Comparison of ENCODE assay signal across 23 mouse cellular contexts in the genomic region with DNA sequence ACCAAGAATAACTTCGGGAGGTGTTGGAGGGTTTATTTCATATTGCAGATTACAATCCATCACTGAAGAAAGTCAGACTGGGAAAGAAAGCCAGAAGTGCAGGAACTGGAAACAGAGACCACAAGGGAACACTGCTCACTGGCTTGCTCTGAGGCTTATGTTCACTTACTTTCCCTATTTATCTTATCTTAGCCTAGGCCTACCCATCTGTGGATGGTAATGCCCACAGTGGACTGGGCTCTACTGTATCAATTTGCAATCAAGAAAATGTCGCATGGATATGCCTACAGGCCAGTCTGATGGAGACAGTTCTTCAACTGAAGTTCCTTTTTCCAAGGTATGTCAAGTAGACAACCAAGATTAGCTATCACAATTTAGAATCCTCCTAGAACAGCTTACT. TPM values are rescaled to one million over a fixed set of nuclear protein-coding genes. Genes with fewer than 3 reads are reported as not detected.
DNase-seq lines count a peak whose midpoint lies in the region; ATAC-seq and TF ChIP-seq lines count a peak whose summit lies in the region.
"Had no signal": no experiment of that assay in that cellular context is flagged by ENCODE, and none has a peak within 500 bp of the region (broad histone marks: within the 10 kb centered on the region; RNA-seq: fewer than 3 reads in every experiment).

No protein-coding gene starts in this region.

- H3K36me3 ChIP-seq in heart, adult 2 months (ENCODE audit: control insufficient read depth, insufficient read depth, low read length), result no peaks in the 10 kb centered on the region
- no peaks in the 10 kb centered on the region for H3K36me3 ChIP-seq in liver, embryonic 13.5 days
- H3K36me3 ChIP-seq in liver, embryonic 15.5 days (replicated peaks), result no peaks in the 10 kb centered on the region
- H3K36me3 ChIP-seq: embryonic facial prominence, embryonic 13.5 days; embryonic facial prominence, embryonic 15.5 days; forebrain, embryonic 10.5 days; forebrain, embryonic 12.5 days had no signal

- TF ChIP-seq CTCF in heart, adult 2 months (IDR thresholded peaks at IDR 0.05), result no peak

- no peaks in the 10 kb centered on the region for H3K79me2 ChIP-seq in heart, adult 2 months (replicated peaks; ENCODE audit: control insufficient read depth, insufficient read depth, low read length)

- peak; percentile 4 for DNase-seq in heart, adult 11 months
- DNase-seq in heart, adult 2 months, result no peak
- no peak for DNase-seq in liver, embryonic 13.5 days
- no peak for DNase-seq in liver
- DNase-seq in frontal cortex, postnatal 36 days (ENCODE audit: low spot score in 2 of 2), result no peak
- DNase-seq: adrenal gland, adult 2 months; adrenal gland, postnatal 10 days; adrenal gland, postnatal 25 days; cerebellum, adult 11 months; cerebellum, adult 18-20 months; cerebellum, adult 8-10 months; cerebellum, adult 9-11 months; cerebellum, postnatal 14 days; cerebellum, postnatal 36 days; embryo, embryonic 11 days had no signal

- 66% methylated on average over 2 of the region's 2 CpGs for WGBS in heart, adult 2 months
- whole genome bisulfite sequencing in liver, embryonic 13.5 days (ENCODE audit: insufficient replicate concordance), result 59% methylated on average over 2 of the region's 2 CpGs
- WGBS in liver, embryonic 15.5 days (ENCODE audit: insufficient replicate concordance), result 57% methylated on average over 2 of the region's 2 CpGs

- intact Hi-C loops in heart, adult 2 months (cut with DNase I), result no loop called here

- H3K4me3 ChIP-seq in heart, adult 2 months, result no peak overlapping the region
- no peak overlapping the region for H3K4me3 ChIP-seq in liver, embryonic 13.5 days (replicated peaks)
- no peak overlapping the region for H3K4me3 ChIP-seq in liver, embryonic 15.5 days (replicated peaks)
- H3K4me3 ChIP-seq: embryonic facial prominence, embryonic 13.5 days; embryonic facial prominence, embryonic 15.5 days; erythroblast, embryonic 14.5 days; forebrain, embryonic 10.5 days; forebrain, embryonic 12.5 days had no signal

- H3K27me3 ChIP-seq in heart, adult 2 months (ENCODE audit: control insufficient read depth, insufficient read depth, low read length), result no peaks in the 10 kb centered on the region
- no peaks in the 10 kb centered on the region for H3K27me3 ChIP-seq in liver, embryonic 13.5 days
- peaks cover 2% of the 10 kb centered on the region; the same call in 1 of the 2 replicates for H3K27me3 ChIP-seq in liver, embryonic 15.5 days
- H3K27me3 ChIP-seq: embryonic facial prominence, embryonic 13.5 days; embryonic facial prominence, embryonic 15.5 days; forebrain, embryonic 12.5 days had no signal

- H3K4me2 ChIP-seq in liver, embryonic 13.5 days, result no peak overlapping the region
- H3K4me2 ChIP-seq in liver, embryonic 15.5 days, result no peak overlapping the region
- H3K4me2 ChIP-seq: embryonic facial prominence, embryonic 13.5 days; embryonic facial prominence, embryonic 15.5 days; forebrain, embryonic 12.5 days had no signal

- no peak overlapping the region for H3K9ac ChIP-seq in heart, adult 2 months (ENCODE audit: low read depth, low read length)
- no peak overlapping the region for H3K9ac ChIP-seq in liver, embryonic 13.5 days
- H3K9ac ChIP-seq in liver, embryonic 15.5 days, result no peak overlapping the region
- H3K9ac ChIP-seq: embryonic facial prominence, embryonic 13.5 days; embryonic facial prominence, embryonic 15.5 days; forebrain, embryonic 12.5 days had no signal

- H3K9me3 ChIP-seq in liver, embryonic 13.5 days (replicated peaks), result no peaks in the 10 kb centered on the region
- no peaks in the 10 kb centered on the region for H3K9me3 ChIP-seq in liver, embryonic 15.5 days (replicated peaks)
- H3K9me3 ChIP-seq: embryonic facial prominence, embryonic 13.5 days; embryonic facial prominence, embryonic 15.5 days; forebrain, embryonic 10.5 days; forebrain, embryonic 12.5 days had no signal

- no peak overlapping the region for H3K27ac ChIP-seq in heart, adult 2 months
- no peak overlapping the region for H3K27ac ChIP-seq in liver, embryonic 13.5 days
- H3K27ac ChIP-seq in liver, embryonic 15.5 days (replicated peaks), result no peak overlapping the region
- H3K27ac ChIP-seq: embryonic facial prominence, embryonic 13.5 days; embryonic facial prominence, embryonic 15.5 days; forebrain, embryonic 10.5 days; forebrain, embryonic 12.5 days had no signal

- ATAC-seq in liver, embryonic 13.5 days (ENCODE audit: low read depth), result peak; percentile 71; the same call in 1 of the 2 replicates
- peak; percentile 56; the same call in 1 of the 2 replicates for ATAC-seq in liver, embryonic 15.5 days (ENCODE audit: insufficient read depth)
- ATAC-seq: forebrain, embryonic 14.5 days; forebrain, embryonic 16.5 days had no signal

- TF ChIP-seq EP300 in heart, adult 2 months (IDR thresholded peaks at IDR 0.05; ENCODE audit: insufficient read depth, low read depth, low read length), result no peak

- no peak for TF ChIP-seq POLR2A in heart, adult 2 months (IDR thresholded peaks at IDR 0.05; ENCODE audit: insufficient read depth, low read depth, low read length)

- no peaks in the 10 kb centered on the region for H3K4me1 ChIP-seq in heart, adult 2 months (ENCODE audit: control insufficient read depth, insufficient read depth, low read length)
- peaks cover 10% of the 10 kb centered on the region for H3K4me1 ChIP-seq in liver, embryonic 13.5 days (replicated peaks)
- H3K4me1 ChIP-seq in liver, embryonic 15.5 days (replicated peaks), result peaks cover 4% of the 10 kb centered on the region; the same call in 1 of the 2 replicates
- H3K4me1 ChIP-seq: embryonic facial prominence, embryonic 13.5 days; embryonic facial prominence, embryonic 15.5 days; forebrain, embryonic 10.5 days; forebrain, embryonic 12.5 days had no signal

RNA-seq across cellular contexts. Expression of a gene that starts 47.0 kb away (rescaled TPM):
- total RNA-seq in heart, adult 2 months (2021), result 10 to 100 TPM; 82.9 to 93.8 TPM
- polyA plus RNA-seq in heart, adult 2 months (2012; rRNA removed), result 72.9 and 227 TPM in 2 replicates
- polyA plus RNA-seq in liver, embryonic 13.5 days (2015; fragmentation: Nextera tagmentation; extraction: Ambion mirVana), result 129 and 146 TPM in 2 replicates
- 145 and 154 TPM in 2 replicates for polyA plus RNA-seq in liver, embryonic 15.5 days (2015; fragmentation: Nextera tagmentation; extraction: Ambion mirVana)
